Mouse (Mus musculus): ENCODE data around the gene Nrxn3. TPM values are rescaled to one million over a fixed set of nuclear protein-coding genes. Genes with fewer than 3 reads are reported as not detected.

The Nrxn3 gene
- polyA plus RNA-seq, 1 experiment from 2014 or later, result 2.7 TPM

DNA sequence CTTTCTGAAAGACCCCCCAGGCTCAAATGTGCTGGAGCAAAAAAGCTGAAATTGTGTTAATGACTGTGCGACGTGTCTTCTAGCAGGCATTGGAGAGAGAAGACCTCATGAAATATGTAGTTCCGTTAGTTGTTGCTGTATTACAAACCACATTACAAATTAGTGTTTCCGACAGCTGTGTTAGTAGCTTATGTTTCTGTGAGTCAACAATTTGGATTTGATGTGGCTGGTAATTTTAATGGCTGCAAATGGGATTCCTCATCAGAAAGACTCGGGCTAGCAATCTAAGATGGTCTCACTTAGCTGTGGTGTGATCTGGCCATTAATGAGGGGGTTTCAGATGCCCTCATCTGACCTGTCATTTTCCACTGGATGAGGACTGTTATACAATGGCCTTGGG, 1107.7 kb downstream of the Nrxn3 start:
- Histone ChIP-seq H3K4me2 (no peak overlapping the region), H3K9me3 (no peaks in the 10 kb centered on the region), H3K36me3 (no peaks in the 10 kb centered on the region), H3K9ac (no peak overlapping the region), H3K27me3 (no peaks in the 10 kb centered on the region), H3K4me3 (no peak overlapping the region), H3K4me1 (no peaks in the 10 kb centered on the region), H3K27ac (no peak overlapping the region)
- no peak for ATAC-seq (ENCODE audit: borderline replicate concordance, extremely low read depth, low FRiP score, low TSS enrichment)
- WGBS, result 55% methylated on average over 5 of the region's 5 CpGs

DNA sequence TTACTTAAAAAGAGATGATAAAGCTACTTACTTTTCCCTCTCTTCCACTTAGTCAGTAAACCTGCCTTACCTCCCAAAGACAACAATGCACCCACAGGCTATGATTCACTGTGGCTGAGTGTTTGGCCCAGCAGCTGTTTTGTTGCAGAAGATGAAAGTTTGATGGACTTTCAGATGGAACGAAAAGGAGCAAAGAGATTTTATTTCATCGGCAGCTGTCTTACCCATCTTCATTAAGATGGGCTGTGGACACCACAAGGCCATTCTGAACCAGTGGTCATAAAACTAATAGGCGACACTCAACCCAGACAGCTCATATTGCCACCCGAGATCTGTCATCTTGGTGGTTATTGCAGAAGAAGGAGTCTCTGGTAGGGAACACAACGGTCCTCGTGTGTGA, 1108.6 kb downstream of the Nrxn3 start:
- no peak overlapping the region for H3K4me3 ChIP-seq
- H3K36me3 ChIP-seq, result no peaks in the 10 kb centered on the region
- H3K27ac ChIP-seq, result no peak overlapping the region
- H3K4me1 ChIP-seq, result no peaks in the 10 kb centered on the region
- no peak for ATAC-seq (ENCODE audit: borderline replicate concordance, extremely low read depth, low FRiP score, low TSS enrichment)
- 80% methylated on average over 6 of the region's 6 CpGs for WGBS
- no peak overlapping the region for H3K9ac ChIP-seq
- H3K4me2 ChIP-seq, result no peak overlapping the region
- no peaks in the 10 kb centered on the region for H3K27me3 ChIP-seq
- H3K9me3 ChIP-seq, result no peaks in the 10 kb centered on the region

DNA sequence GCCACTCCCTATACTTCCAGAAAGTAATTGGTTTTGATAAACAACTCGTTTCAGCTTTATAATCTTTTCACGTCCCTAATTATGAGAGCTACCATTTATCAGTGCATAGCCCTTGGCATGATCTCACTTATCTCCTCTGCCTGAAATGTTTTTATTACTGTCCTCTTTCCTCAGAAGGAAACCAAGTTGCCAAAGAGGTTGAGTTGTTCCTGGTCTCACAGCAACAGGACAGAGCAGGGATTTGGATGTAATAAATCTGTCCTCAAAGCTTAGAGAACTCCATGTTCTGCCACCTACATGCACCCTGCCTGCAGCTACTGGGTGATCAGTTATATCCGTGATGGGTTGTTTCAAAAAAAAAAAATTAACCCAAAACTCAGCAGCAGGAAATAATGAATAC, 1113.6 kb downstream of the Nrxn3 start:
- no peak overlapping the region for H3K9ac ChIP-seq
- H3K4me1 ChIP-seq, result no peaks in the 10 kb centered on the region
- H3K27ac ChIP-seq, result no peak overlapping the region
- no peaks in the 10 kb centered on the region for H3K36me3 ChIP-seq
- H3K4me2 ChIP-seq, result no peak overlapping the region
- H3K27me3 ChIP-seq, result no peaks in the 10 kb centered on the region
- no peaks in the 10 kb centered on the region for H3K9me3 ChIP-seq
- H3K4me3 ChIP-seq, result no peak overlapping the region
- 51% methylated on average over 3 of the region's 3 CpGs for WGBS
- ATAC-seq (ENCODE audit: borderline replicate concordance, extremely low read depth, low FRiP score, low TSS enrichment), result no peak

DNA sequence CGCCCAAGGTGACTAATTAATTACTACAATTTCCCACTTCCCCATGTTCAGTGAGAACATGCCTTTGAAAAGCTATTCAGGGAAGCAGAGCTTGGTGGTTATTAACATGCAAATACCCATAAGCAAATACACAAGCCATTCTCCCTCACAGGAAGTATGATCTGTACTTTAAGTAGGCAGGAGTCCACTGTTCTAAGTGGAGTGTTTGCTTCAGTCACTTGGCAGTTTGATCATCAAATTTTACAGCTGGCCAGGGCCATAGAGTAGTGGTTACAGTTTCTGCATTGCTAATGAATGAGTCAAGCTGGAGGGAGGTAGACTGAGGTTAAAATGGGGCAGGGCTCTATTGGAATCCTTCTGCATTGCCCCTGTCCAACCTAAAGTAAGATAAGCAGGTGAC, 1120.2 kb downstream of the Nrxn3 start:
- Histone ChIP-seq H3K27ac (no peak overlapping the region), H3K27me3 (no peaks in the 10 kb centered on the region), H3K4me1 (no peaks in the 10 kb centered on the region), H3K4me3 (no peak overlapping the region), H3K4me2 (no peak overlapping the region), H3K9ac (no peak overlapping the region), H3K36me3 (no peaks in the 10 kb centered on the region), H3K9me3 (no peaks in the 10 kb centered on the region)
- WGBS, result 88% methylated on average over 1 of the region's 1 CpGs
- no peak for ATAC-seq (ENCODE audit: borderline replicate concordance, extremely low read depth, low FRiP score, low TSS enrichment)

DNA sequence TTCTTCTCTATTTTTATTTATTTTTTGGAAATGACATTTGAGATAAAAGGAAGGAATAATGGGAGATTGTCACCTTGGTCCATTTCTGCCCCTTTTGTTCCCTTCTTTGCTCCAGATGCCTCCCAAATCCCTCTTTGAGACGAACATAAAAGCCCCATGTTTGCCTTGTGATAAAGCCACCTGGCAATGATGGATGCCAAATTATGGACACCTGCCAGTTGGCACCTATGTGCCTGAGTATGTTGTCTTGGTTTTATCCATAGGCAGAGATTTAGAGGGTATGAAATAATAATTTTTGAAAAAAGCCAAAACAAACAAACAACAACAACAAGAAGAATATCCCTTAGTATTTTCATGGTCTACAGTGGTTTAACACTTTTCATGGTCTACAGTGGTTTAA, 1125.4 kb downstream of the Nrxn3 start:
- Histone ChIP-seq H3K4me2 (no peak overlapping the region), H3K9ac (no peak overlapping the region), H3K36me3 (no peaks in the 10 kb centered on the region), H3K27ac (no peak overlapping the region), H3K4me3 (no peak overlapping the region), H3K27me3 (no peaks in the 10 kb centered on the region), H3K9me3 (no peaks in the 10 kb centered on the region), H3K4me1 (no peaks in the 10 kb centered on the region)
- 26% methylated on average over 1 of the region's 1 CpGs for WGBS
- ATAC-seq (ENCODE audit: borderline replicate concordance, extremely low read depth, low FRiP score, low TSS enrichment), result no peak

DNA sequence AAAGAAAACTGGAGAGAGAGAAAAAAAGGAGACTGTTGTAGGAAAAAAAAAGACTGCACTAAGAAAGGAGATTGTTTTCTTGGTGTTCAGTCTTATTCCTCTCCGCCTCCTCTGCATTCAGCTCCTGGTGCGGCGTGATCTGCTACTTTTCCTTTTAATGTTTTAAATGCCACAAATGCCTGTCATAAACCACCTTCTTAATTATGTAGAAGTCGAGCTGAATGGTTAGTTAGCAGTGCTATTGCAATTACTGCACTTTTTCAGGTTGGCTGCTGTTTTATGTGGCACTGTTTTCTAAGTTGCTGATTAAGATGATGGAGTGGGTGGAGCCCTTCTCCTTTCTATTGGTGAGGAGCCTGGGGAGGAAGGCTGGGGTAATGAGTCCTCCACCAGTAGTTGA, 1131.7 kb downstream of the Nrxn3 start:
- Histone ChIP-seq H3K27me3 (no peaks in the 10 kb centered on the region), H3K4me2 (no peak overlapping the region), H3K9ac (no peak overlapping the region), H3K9me3 (no peaks in the 10 kb centered on the region), H3K36me3 (no peaks in the 10 kb centered on the region), H3K4me3 (no peak overlapping the region), H3K4me1 (no peaks in the 10 kb centered on the region), H3K27ac (no peak overlapping the region)
- ATAC-seq (ENCODE audit: borderline replicate concordance, extremely low read depth, low FRiP score, low TSS enrichment), result no peak
- WGBS, result 51% methylated on average over 4 of the region's 4 CpGs

DNA sequence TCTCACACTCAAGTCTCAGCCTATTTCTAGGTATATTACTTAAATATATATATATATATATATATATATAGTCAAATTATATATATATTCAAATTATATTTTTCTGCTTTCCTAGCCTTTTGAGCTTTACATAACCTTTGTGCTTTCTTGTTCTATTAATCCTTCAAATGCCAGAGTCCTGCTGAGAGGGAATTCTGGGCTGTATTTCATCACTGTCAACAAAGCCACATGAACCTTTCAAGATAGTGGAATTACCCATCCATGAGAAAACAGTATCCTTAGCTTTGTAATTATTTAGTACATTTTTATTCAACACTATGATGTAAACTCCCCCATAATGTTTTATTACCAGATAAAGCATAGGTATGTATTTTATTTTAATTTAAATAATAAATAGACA, 1144.4 kb downstream of the Nrxn3 start:
- Histone ChIP-seq H3K36me3 (no peaks in the 10 kb centered on the region), H3K27ac (no peak overlapping the region), H3K9me3 (no peaks in the 10 kb centered on the region), H3K4me1 (no peaks in the 10 kb centered on the region), H3K27me3 (no peaks in the 10 kb centered on the region), H3K9ac (no peak overlapping the region), H3K4me3 (no peak overlapping the region), H3K4me2 (no peak overlapping the region)
- ATAC-seq (ENCODE audit: borderline replicate concordance, extremely low read depth, low FRiP score, low TSS enrichment), result no peak

DNA sequence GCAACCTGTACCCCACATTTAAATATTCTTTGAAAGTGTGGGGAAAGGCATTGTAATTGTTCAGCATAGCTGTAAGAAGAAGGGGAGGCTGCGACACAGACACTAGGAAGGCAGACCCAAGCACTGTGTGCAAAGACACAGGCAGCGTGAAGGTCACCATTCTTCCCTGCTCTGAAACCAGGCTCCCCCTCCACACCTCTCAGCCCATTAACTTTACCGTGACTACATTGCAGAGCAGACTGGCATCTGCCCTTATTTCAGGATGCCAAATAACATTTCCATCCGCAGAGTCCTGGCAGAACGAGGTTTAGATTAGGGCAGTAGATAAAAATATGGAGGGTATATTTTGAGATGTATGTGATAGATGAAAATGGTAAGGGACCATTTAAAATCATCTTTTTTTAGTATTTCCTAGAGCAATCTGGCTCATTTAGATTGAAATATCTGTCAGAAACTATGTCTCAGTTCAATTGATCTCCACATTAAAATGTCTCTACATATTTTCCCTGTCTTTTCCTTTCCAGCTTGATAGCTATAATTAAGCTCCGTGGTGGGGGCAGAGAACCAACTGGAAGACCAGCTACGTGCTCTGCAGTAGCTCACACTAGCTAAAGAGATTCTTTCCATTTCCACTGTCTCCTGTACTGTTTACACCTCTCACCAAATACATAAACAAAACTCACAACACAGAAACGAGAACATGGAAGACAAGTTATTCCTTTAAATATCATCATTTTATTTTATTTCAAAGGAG, 1160.1 kb downstream of the Nrxn3 start:
- no peaks in the 10 kb centered on the region for H3K27me3 ChIP-seq
- WGBS, result 59% methylated on average over 8 of the region's 8 CpGs
- H3K4me3 ChIP-seq, result no peak overlapping the region
- H3K9me3 ChIP-seq, result no peaks in the 10 kb centered on the region
- H3K9ac ChIP-seq, result no peak overlapping the region
- H3K36me3 ChIP-seq, result no peaks in the 10 kb centered on the region
- ATAC-seq (ENCODE audit: borderline replicate concordance, extremely low read depth, low FRiP score, low TSS enrichment), result no peak
- no peaks in the 10 kb centered on the region for H3K4me1 ChIP-seq
- no peak overlapping the region for H3K4me2 ChIP-seq
- no peak overlapping the region for H3K27ac ChIP-seq

DNA sequence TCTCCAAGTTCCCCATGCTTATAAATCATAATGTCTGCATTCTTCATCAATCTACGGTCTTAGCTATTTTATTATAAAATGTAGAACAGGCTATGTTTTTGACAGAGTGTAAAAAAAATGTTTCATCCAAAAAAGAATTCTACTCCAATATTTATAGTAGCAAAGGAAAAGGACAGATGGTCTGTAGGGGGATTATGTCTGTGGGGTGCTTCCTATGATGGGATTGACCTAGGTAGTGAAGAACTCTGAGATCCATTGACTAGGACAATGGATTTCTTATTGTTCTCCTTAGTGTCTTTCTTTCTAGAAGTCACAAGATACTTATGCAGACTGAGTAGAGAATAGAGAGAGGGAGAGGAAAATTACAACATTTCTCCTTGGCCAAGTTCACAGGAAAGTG, 1161.9 kb downstream of the Nrxn3 start:
- no peaks in the 10 kb centered on the region for H3K36me3 ChIP-seq
- ATAC-seq (ENCODE audit: borderline replicate concordance, extremely low read depth, low FRiP score, low TSS enrichment), result no peak
- H3K4me3 ChIP-seq, result no peak overlapping the region
- H3K4me1 ChIP-seq, result no peaks in the 10 kb centered on the region
- H3K4me2 ChIP-seq, result no peak overlapping the region
- H3K9ac ChIP-seq, result no peak overlapping the region
- WGBS, result 95% methylated on average over 1 of the region's 1 CpGs
- no peak overlapping the region for H3K27ac ChIP-seq
- no peaks in the 10 kb centered on the region for H3K9me3 ChIP-seq
- H3K27me3 ChIP-seq, result no peaks in the 10 kb centered on the region

DNA sequence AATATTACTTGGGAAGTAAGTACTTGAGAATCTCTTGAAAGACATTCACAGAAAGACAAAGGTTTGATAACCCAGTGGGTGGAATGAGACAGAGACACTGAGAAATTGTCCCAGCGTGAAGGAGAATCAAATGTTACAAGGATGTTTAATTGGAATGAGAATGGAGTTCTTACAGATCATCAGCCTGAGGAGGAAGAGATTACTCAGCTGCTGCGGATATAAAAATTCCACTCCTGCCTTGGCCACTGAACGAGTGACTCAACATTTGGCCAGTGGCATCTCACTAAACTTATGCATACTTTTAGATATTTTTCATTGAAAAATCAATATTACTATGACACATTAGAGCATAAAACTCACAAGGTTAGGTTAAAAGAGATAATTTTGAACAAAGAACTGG, 1166.0 kb downstream of the Nrxn3 start:
- WGBS, result 59% methylated on average over 3 of the region's 3 CpGs
- ATAC-seq (ENCODE audit: borderline replicate concordance, extremely low read depth, low FRiP score, low TSS enrichment), result no peak
- Histone ChIP-seq H3K27me3 (no peaks in the 10 kb centered on the region), H3K4me3 (no peak overlapping the region), H3K4me2 (no peak overlapping the region), H3K27ac (no peak overlapping the region), H3K9me3 (no peaks in the 10 kb centered on the region), H3K9ac (no peak overlapping the region), H3K4me1 (no peaks in the 10 kb centered on the region), H3K36me3 (no peaks in the 10 kb centered on the region)

DNA sequence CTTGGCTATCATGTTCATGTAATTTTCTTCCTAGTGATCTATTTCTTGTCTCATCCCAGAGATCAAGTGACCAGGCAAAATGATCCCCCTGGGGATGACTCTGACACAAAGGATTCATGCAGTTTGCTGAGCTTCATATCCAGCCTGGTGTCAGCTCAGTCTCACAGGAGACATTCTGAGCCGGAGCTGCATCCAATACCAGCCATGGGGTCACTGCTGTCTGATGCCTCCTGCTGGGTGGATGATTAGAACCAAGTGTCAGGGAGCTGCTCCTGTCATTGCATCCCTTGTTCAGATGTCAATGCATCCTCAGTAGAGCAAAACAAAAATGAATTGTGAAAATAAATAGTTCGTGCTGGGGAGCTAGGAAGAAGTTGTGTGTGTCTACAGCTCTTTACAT, 1174.2 kb downstream of the Nrxn3 start:
- WGBS, result 49% methylated on average over 2 of the region's 2 CpGs
- Histone ChIP-seq H3K27ac (no peak overlapping the region), H3K4me3 (no peak overlapping the region), H3K27me3 (no peaks in the 10 kb centered on the region), H3K4me2 (no peak overlapping the region), H3K4me1 (no peaks in the 10 kb centered on the region), H3K9ac (no peak overlapping the region), H3K9me3 (no peaks in the 10 kb centered on the region), H3K36me3 (no peaks in the 10 kb centered on the region)
- ATAC-seq (ENCODE audit: borderline replicate concordance, extremely low read depth, low FRiP score, low TSS enrichment), result no peak

DNA sequence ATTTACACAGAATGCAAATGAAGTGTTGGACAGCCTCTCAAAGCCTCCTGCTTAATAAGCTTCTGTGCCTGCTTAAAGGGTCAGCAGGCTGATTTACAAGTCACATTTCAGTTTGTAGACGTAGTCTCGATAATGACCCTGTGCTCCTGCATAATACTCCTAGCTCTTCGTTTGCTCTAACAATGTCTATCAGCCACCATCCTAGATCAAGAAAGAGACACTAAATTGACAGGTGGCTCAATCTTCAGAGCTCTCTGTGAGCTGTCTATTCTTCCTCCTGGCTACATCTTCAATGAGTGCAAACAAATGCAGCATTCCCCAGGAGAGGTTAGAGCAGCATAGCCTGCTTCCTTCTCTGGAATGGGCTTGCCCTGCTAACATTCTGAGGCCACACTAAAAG, 1186.9 kb downstream of the Nrxn3 start:
- no peak overlapping the region for H3K4me3 ChIP-seq
- H3K4me2 ChIP-seq, result no peak overlapping the region
- WGBS, result 77% methylated on average over 3 of the region's 3 CpGs
- no peak overlapping the region for H3K27ac ChIP-seq
- ATAC-seq (ENCODE audit: borderline replicate concordance, extremely low read depth, low FRiP score, low TSS enrichment), result no peak
- no peaks in the 10 kb centered on the region for H3K4me1 ChIP-seq
- H3K9ac ChIP-seq, result no peak overlapping the region
- H3K36me3 ChIP-seq, result no peaks in the 10 kb centered on the region
- H3K9me3 ChIP-seq, result no peaks in the 10 kb centered on the region
- no peaks in the 10 kb centered on the region for H3K27me3 ChIP-seq

All from lung, embryonic 15.5 days (tissue).